Mouse (Mus musculus) heart, embryonic 13.5 days (tissue): ENCODE data around the gene Obsl1. TPM values are rescaled to one million over a fixed set of nuclear protein-coding genes. Genes with fewer than 3 reads are reported as not detected.

Source experiments
- ATAC-seq: fragments of 200-750 bp; cut with Nextera tagmentation; 2 replicates; pipeline ENCODE4 v1.8.0; 2017; ENCODE audit warnings: moderate TSS enrichment; ENCODE audit not compliant: insufficient number of reproducible peaks, low FRiP score, low TSS enrichment; ENCODE audit errors: extremely low read depth
- H3K27ac ChIP-seq: fragments of 300-500 bp; sonication (generic); replicated peaks from 2 replicates; pipeline ENCODE4 v1.5.1; 2015; ENCODE audit warnings: moderate library complexity, mild to moderate bottlenecking, inconsistent platforms
- H3K27me3 ChIP-seq: fragments of 300-500 bp; sonication (generic); replicated peaks from 2 replicates; pipeline ENCODE4 v1.6.1; 2015; ENCODE audit warnings: mild to moderate bottlenecking, inconsistent platforms
- H3K36me3 ChIP-seq: fragments of 300-500 bp; sonication (generic); 2 replicates; pipeline ENCODE4 v1.6.1; 2015; ENCODE audit warnings: mild to moderate bottlenecking, inconsistent platforms
- H3K4me1 ChIP-seq: fragments of 300-500 bp; sonication (generic); 2 replicates; pipeline ENCODE4 v1.6.1; 2015; ENCODE audit warnings: inconsistent platforms
- H3K4me2 ChIP-seq: fragments of 300-500 bp; sonication (generic); 2 replicates; pipeline ENCODE4 v1.6.1; 2015; ENCODE audit warnings: inconsistent platforms, mild to moderate bottlenecking, moderate library complexity
- H3K4me3 ChIP-seq: fragments of 300-500 bp; sonication (generic); 2 replicates; pipeline ENCODE4 v1.5.1; 2015; ENCODE audit warnings: moderate library complexity, mild to moderate bottlenecking, inconsistent platforms
- H3K9ac ChIP-seq: fragments of 300-500 bp; sonication (generic); 2 replicates; pipeline ENCODE4 v1.6.1; 2015; ENCODE audit warnings: inconsistent platforms, mild to moderate bottlenecking, moderate library complexity
- H3K9me3 ChIP-seq: fragments of 300-500 bp; sonication (generic); 2 replicates; pipeline ENCODE4 v1.6.1; 2016; ENCODE audit warnings: inconsistent platforms
- WGBS: fragments of 180-500 bp; shearing (Covaris S2); methylation state at CpG from one replicate; pipeline ENCODE4 v1.1.7; 2015; ENCODE audit warnings: mixed read lengths; 5-methylcytosine and 5-hydroxymethylcytosine counted together
- polyA plus RNA-seq: library from polyadenylated mRNA; unstranded; fragments of >200 nt; fragmentation: Nextera tagmentation; extraction: Ambion mirVana; gene quantifications from 2 replicates; pipeline ENCODE4 v1.2.1, GENCODE M21; 2015

The Obsl1 gene
- polyA plus RNA-seq, 1 experiment from 2014 or later, result 91.0 TPM

- Histone ChIP-seq H3K4me3 (no peak overlapping the region), H3K4me2 (no peak overlapping the region), H3K4me1 (no peaks in the 10 kb centered on the region), H3K9ac (no peak overlapping the region), H3K9me3 (no peaks in the 10 kb centered on the region), H3K36me3 (peaks cover 30% of the 10 kb centered on the region), H3K27me3 (no peaks in the 10 kb centered on the region), H3K27ac (no peak overlapping the region)
- no peak for ATAC-seq
- 72% methylated on average over 9 of the region's 9 CpGs for WGBS
Measured at GRCm38 (mm10) chr1:75538597-75539190, 32.4 kb upstream of the Obsl1 start.

- WGBS, result 61% methylated on average over 2 of the region's 2 CpGs
- Histone ChIP-seq H3K27ac (no peak overlapping the region), H3K9me3 (no peaks in the 10 kb centered on the region), H3K4me3 (no peak overlapping the region), H3K27me3 (no peaks in the 10 kb centered on the region), H3K4me2 (no peak overlapping the region), H3K36me3 (peaks cover 40% of the 10 kb centered on the region), H3K4me1 (no peaks in the 10 kb centered on the region), H3K9ac (no peak overlapping the region)
- ATAC-seq, result no peak
Measured at GRCm38 (mm10) chr1:75537587-75537986, 31.3 kb upstream of the Obsl1 start.

- ATAC-seq, result no peak
- Histone ChIP-seq H3K9me3 (no peaks in the 10 kb centered on the region), H3K36me3 (peaks cover 68% of the 10 kb centered on the region), H3K9ac (no peak overlapping the region), H3K4me1 (no peaks in the 10 kb centered on the region), H3K4me2 (no peak overlapping the region), H3K4me3 (no peak overlapping the region), H3K27me3 (no peaks in the 10 kb centered on the region), H3K27ac (no peak overlapping the region)
- 80% methylated on average over 19 of the region's 19 CpGs for WGBS
Measured at GRCm38 (mm10) chr1:75533325-75534252, 27.3 kb upstream of the Obsl1 start.

- Histone ChIP-seq H3K4me2 (no peak overlapping the region), H3K4me3 (no peak overlapping the region), H3K4me1 (no peaks in the 10 kb centered on the region), H3K9me3 (no peaks in the 10 kb centered on the region), H3K27me3 (no peaks in the 10 kb centered on the region), H3K36me3 (peaks cover 79% of the 10 kb centered on the region), H3K27ac (no peak overlapping the region), H3K9ac (no peak overlapping the region)
- no peak for ATAC-seq
- WGBS, result 85% methylated on average over 19 of the region's 19 CpGs
Measured at GRCm38 (mm10) chr1:75532280-75533172, 26.3 kb upstream of the Obsl1 start.

GRCm38 (mm10) chr1:75530546-75530945, 24.3 kb upstream of the Obsl1 start:
- no peak overlapping the region for H3K4me2 ChIP-seq
- no peak for ATAC-seq
- WGBS, result 62% methylated on average over 4 of the region's 4 CpGs
- H3K9ac ChIP-seq, result no peak overlapping the region
- H3K4me3 ChIP-seq, result no peak overlapping the region
- no peak overlapping the region for H3K27ac ChIP-seq
- no peaks in the 10 kb centered on the region for H3K9me3 ChIP-seq
- peaks cover 84% of the 10 kb centered on the region for H3K36me3 ChIP-seq
- H3K4me1 ChIP-seq, result no peaks in the 10 kb centered on the region
- H3K27me3 ChIP-seq, result no peaks in the 10 kb centered on the region

GRCm38 (mm10) chr1:75524679-75525078, 18.4 kb upstream of the Obsl1 start:
- Histone ChIP-seq H3K27me3 (no peaks in the 10 kb centered on the region), H3K27ac (no peak overlapping the region), H3K9me3 (no peaks in the 10 kb centered on the region), H3K36me3 (peaks cover 50% of the 10 kb centered on the region), H3K4me2 (no peak overlapping the region), H3K4me3 (no peak overlapping the region), H3K9ac (0 out of 2 replicates have a peak overlapping the region, but pooled peaks have one; percentile 19), H3K4me1 (peaks cover 20% of the 10 kb centered on the region)
- ATAC-seq, result no peak
- 81% methylated on average over 7 of the region's 7 CpGs for WGBS

GRCm38 (mm10) chr1:75521321-75522031, 15.2 kb upstream of the Obsl1 start, which contains the start of gene Stk11ip:
Gene Stk11ip (plus strand): TSS chr1:75521529.
- WGBS, result under 1% methylated on average over 46 of the region's 46 CpGs
- H3K9me3 ChIP-seq, result no peaks in the 10 kb centered on the region
- H3K36me3 ChIP-seq, result peaks cover 18% of the 10 kb centered on the region
- no peaks in the 10 kb centered on the region for H3K27me3 ChIP-seq
- peaks cover 45% of the 10 kb centered on the region for H3K4me1 ChIP-seq
- peak within 1 kb of the TSS; percentile 99 for H3K27ac ChIP-seq
- H3K9ac ChIP-seq, result peak within 1 kb of the TSS; percentile 78
- peak within 1 kb of the TSS; percentile 80 for H3K4me2 ChIP-seq
- peak within 1 kb of the TSS; percentile 70 for H3K4me3 ChIP-seq
- peak; percentile 90 for ATAC-seq

- Histone ChIP-seq H3K4me2 (peak overlapping the region; percentile 18; the same call in 1 of the 2 replicates), H3K27me3 (no peaks in the 10 kb centered on the region), H3K4me3 (no peak overlapping the region), H3K9me3 (no peaks in the 10 kb centered on the region), H3K4me1 (peaks cover 58% of the 10 kb centered on the region), H3K27ac (peak overlapping the region; percentile 99), H3K9ac (peak overlapping the region; percentile 57; the same call in 1 of the 2 replicates), H3K36me3 (0 out of 2 replicates have a peak, but pooled peaks cover under 1% of the 10 kb centered on the region)
- 51% methylated on average over 5 of the region's 5 CpGs for WGBS
- ATAC-seq, result no peak
Measured at GRCm38 (mm10) chr1:75519576-75519975, 13.3 kb upstream of the Obsl1 start.

GRCm38 (mm10) chr1:75518427-75518826, 12.2 kb upstream of the Obsl1 start:
- Histone ChIP-seq H3K4me2 (no peak overlapping the region), H3K9ac (no peak overlapping the region), H3K27me3 (no peaks in the 10 kb centered on the region), H3K27ac (peak overlapping the region; percentile 28; the same call in 1 of the 2 replicates), H3K4me1 (peaks cover 59% of the 10 kb centered on the region), H3K9me3 (no peaks in the 10 kb centered on the region), H3K36me3 (no peaks in the 10 kb centered on the region), H3K4me3 (no peak overlapping the region)
- 92% methylated on average over 4 of the region's 4 CpGs for WGBS
- ATAC-seq, result no peak

- Histone ChIP-seq H3K4me1 (peaks cover 63% of the 10 kb centered on the region), H3K27ac (peak overlapping the region; percentile 28; the same call in 1 of the 2 replicates), H3K9me3 (no peaks in the 10 kb centered on the region), H3K4me3 (no peak overlapping the region), H3K36me3 (no peaks in the 10 kb centered on the region), H3K27me3 (no peaks in the 10 kb centered on the region), H3K4me2 (no peak overlapping the region), H3K9ac (no peak overlapping the region)
- ATAC-seq, result no peak
- WGBS, result 49% methylated on average over 4 of the region's 4 CpGs
Measured at GRCm38 (mm10) chr1:75517984-75518383, 11.7 kb upstream of the Obsl1 start.
